Mouse (Mus musculus) spleen, adult 2 months (tissue): ENCODE results near the gene 9930111J21Rik1. TPM values are rescaled to one million over a fixed set of nuclear protein-coding genes. Genes with fewer than 3 reads are reported as not detected.
"Not testable (repeated sequence)": the region's sequence is repeated elsewhere in the genome, so short reads cannot be mapped to it uniquely, and the experiment has no call there.

Experiments used
- DNase-seq, 2 experiments: peaks; one replicate each; pipeline versions ENCODE4 v3.0.0 to v3.0.0-alpha.2; 2012 to 2021; ENCODE audit warnings: low spot score in 2 of 2, low read depth in 1 of 2
- H3K27ac ChIP-seq: fragments of 200-500 bp; 2 replicates; pipeline ENCODE4 v1.5.1; 2012; ENCODE audit warnings: low read length, inconsistent platforms; ENCODE audit not compliant: insufficient read depth
- H3K27me3 ChIP-seq: fragments of 200-500 bp; 2 replicates; pipeline ENCODE4 v1.6.1; 2012; ENCODE audit warnings: mild to moderate bottlenecking, moderate library complexity, low read length, inconsistent platforms; ENCODE audit not compliant: control insufficient read depth, insufficient read depth
- H3K36me3 ChIP-seq: fragments of 200-500 bp; 2 replicates; pipeline ENCODE4 v1.6.1; 2012; ENCODE audit warnings: mild to moderate bottlenecking, low read length, inconsistent platforms; ENCODE audit not compliant: control insufficient read depth, insufficient read depth
- H3K4me1 ChIP-seq: fragments of 200-500 bp; 2 replicates; pipeline ENCODE4 v1.6.1; 2011; ENCODE audit warnings: inconsistent platforms; ENCODE audit not compliant: control insufficient read depth, insufficient read depth, insufficient read length
- H3K4me3 ChIP-seq: fragments of 200-500 bp; 2 replicates; pipeline ENCODE4 v1.5.1; 2011; ENCODE audit warnings: mild to moderate bottlenecking, inconsistent platforms; ENCODE audit not compliant: insufficient read depth, insufficient read length; ENCODE audit errors: extremely low read depth
- WGBS: fragments of 180-500 bp; shearing (Covaris S2); methylation state at CpG from one replicate; pipeline ENCODE4 v1.1.7; 2018; 5-methylcytosine and 5-hydroxymethylcytosine counted together
- polyA plus RNA-seq: library from polyadenylated mRNA; depleted of rRNA; stranded (reverse); fragments of >200 nt; gene quantifications from 2 replicates; pipeline ENCODE4 v1.2.3, GENCODE M21; 2012

Gene 9930111J21Rik1
- polyA plus RNA-seq, 1 experiment = 16.0 TPM

GRCm38 (mm10) chr11:48980052-48980451 is 854 bp upstream of the 9930111J21Rik1 start:
- not testable (repeated sequence) for H3K27ac ChIP-seq, H3K4me1 ChIP-seq, DNase-seq, H3K36me3 ChIP-seq, H3K4me3 ChIP-seq, H3K27me3 ChIP-seq
- no CpG with 5 or more reads among the region's 5 CpGs for WGBS

- not testable (repeated sequence) for H3K27me3 ChIP-seq, H3K4me3 ChIP-seq, H3K36me3 ChIP-seq, DNase-seq, H3K4me1 ChIP-seq
- H3K27ac ChIP-seq = peak within 1 kb of the TSS; percentile 70
- no CpG with 5 or more reads among the region's 1 CpGs for WGBS
These were observed 808 bp downstream of the 9930111J21Rik1 start, which contains the start of gene Olfr56 for GRCm38 (mm10) chr11:48978240-48978939. Gene Olfr56, plus strand, starts transcription at chr11:48978889.

- H3K36me3 ChIP-seq, H3K27me3 ChIP-seq, H3K27ac ChIP-seq, DNase-seq, H3K4me3 ChIP-seq, H3K4me1 ChIP-seq: not testable (repeated sequence)
- WGBS = no CpG with 5 or more reads among the region's 1 CpGs
These were observed 4.5 kb downstream of the 9930111J21Rik1 start for GRCm38 (mm10) chr11:48974686-48975085.

GRCm38 (mm10) chr11:48946090-48946489 is 33.1 kb downstream of the 9930111J21Rik1 start, which contains the start of gene Psme2b:
Gene Psme2b, minus strand, starts transcription at chr11:48946190.
- not testable (repeated sequence) for DNase-seq, H3K36me3 ChIP-seq, H3K4me1 ChIP-seq, H3K27ac ChIP-seq, H3K4me3 ChIP-seq, H3K27me3 ChIP-seq
- 89% methylated on average over 6 of the region's 6 CpGs for WGBS

DNA sequence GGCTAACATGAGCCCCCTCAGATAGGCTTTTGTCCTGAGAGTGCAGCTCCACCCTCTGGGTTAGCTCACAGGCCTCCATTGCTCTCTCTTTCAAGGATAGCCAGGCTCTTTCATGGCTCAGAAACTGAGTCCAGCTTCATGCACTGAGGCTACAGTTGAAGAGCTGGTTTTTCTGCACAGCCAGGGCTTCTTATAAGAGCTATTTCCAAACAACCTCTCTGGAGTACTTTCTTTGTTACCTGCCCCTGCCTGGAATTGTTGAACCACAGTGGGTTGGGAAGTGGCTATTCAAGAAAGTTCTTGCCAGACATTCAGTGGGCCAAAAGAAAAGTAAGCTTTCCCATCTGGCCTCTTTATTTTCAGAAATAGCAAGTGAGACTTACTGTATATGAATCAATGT is 39.9 kb downstream of the 9930111J21Rik1 start:
- not testable (repeated sequence) for H3K4me3 ChIP-seq, H3K27me3 ChIP-seq, H3K36me3 ChIP-seq, H3K4me1 ChIP-seq, DNase-seq, H3K27ac ChIP-seq

DNA sequence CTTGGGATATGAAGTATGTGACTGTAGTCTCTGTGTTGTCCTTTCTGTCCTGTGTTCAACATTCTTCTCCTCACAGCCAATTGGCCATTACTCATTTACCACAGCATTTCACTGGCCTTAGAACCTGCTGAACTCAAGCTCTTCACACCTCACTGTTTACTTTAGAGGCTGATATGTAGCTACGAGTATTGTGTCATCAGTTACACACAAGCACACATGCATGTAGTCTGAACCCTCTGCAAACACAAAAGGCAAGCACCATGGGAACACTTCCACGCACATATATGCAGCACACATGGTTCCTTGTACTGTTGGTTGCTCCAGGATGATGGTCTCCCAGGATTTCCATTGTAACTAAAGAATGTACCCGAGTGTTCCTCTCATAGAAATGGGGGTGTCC is 43.9 kb downstream of the 9930111J21Rik1 start:
- not testable (repeated sequence) for H3K4me1 ChIP-seq, H3K27me3 ChIP-seq, H3K4me3 ChIP-seq, H3K36me3 ChIP-seq, DNase-seq, H3K27ac ChIP-seq
- 80% methylated on average over 1 of the region's 3 CpGs for WGBS

GRCm38 (mm10) chr11:48933923-48934322 is 45.3 kb downstream of the 9930111J21Rik1 start:
- H3K27me3 ChIP-seq = not testable (repeated sequence)
- WGBS = 54% methylated on average over 1 of the region's 1 CpGs
- peak overlapping the region; percentile 43 for H3K27ac ChIP-seq

GRCm38 (mm10) chr11:48933422-48933821 is 45.8 kb downstream of the 9930111J21Rik1 start:
- H3K27ac ChIP-seq = peak overlapping the region; percentile 43; the same call in 1 of the 2 replicates
- H3K27me3 ChIP-seq, H3K4me1 ChIP-seq, H3K4me3 ChIP-seq, DNase-seq, H3K36me3 ChIP-seq: not testable (repeated sequence)
- WGBS = 18% methylated on average over 1 of the region's 1 CpGs

More at GRCm38 (mm10) chr11:48933923-48934322, 45.3 kb downstream of the 9930111J21Rik1 start:
- H3K36me3 ChIP-seq, H3K4me3 ChIP-seq, H3K4me1 ChIP-seq, DNase-seq: not testable (repeated sequence)

- H3K36me3 ChIP-seq, H3K27me3 ChIP-seq, H3K4me3 ChIP-seq, DNase-seq, H3K27ac ChIP-seq: not testable (repeated sequence)
- 69% methylated on average over 1 of the region's 1 CpGs for WGBS
- peaks cover 23% of the 10 kb centered on the region for H3K4me1 ChIP-seq
These were observed 51.1 kb downstream of the 9930111J21Rik1 start for GRCm38 (mm10) chr11:48928068-48928467.

GRCm38 (mm10) chr11:48926437-48926836 is 52.8 kb downstream of the 9930111J21Rik1 start:
- not testable (repeated sequence) for DNase-seq, H3K4me3 ChIP-seq, H3K27me3 ChIP-seq, H3K36me3 ChIP-seq
- H3K4me1 ChIP-seq = peaks cover 23% of the 10 kb centered on the region
- H3K27ac ChIP-seq = peak overlapping the region; percentile 66

DNA sequence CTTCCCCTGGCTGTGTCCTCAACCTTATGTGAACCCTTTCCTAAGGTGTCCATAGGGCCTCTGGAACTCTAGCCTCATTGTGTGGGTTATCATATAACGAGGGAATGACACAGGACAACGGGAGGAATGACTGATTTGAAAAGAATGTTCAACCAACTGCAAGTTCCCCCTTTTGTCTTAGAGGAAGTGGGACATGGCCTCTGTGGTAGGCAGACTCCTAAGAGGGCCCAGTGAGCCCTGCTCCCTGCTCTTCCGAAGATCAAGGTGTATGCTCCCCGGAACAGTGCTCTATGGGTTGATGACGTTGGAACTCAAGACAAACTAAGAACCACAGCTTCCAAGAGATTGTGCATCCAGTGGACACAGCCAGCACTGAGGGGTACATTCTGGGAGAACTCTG is 55.4 kb downstream of the 9930111J21Rik1 start:
- peaks cover 23% of the 10 kb centered on the region for H3K4me1 ChIP-seq
- DNase-seq = not testable (repeated sequence)
- WGBS = 26% methylated on average over 5 of the region's 5 CpGs

More for the DNA sequence above, 55.4 kb downstream of the 9930111J21Rik1 start:
- H3K4me3 ChIP-seq, H3K36me3 ChIP-seq, H3K27me3 ChIP-seq, H3K27ac ChIP-seq: not testable (repeated sequence)
